Mouse (Mus musculus): ENCODE results near the gene Fblim1. TPM values are rescaled to one million over a fixed set of nuclear protein-coding genes. Genes with fewer than 3 reads are reported as not detected.

Fblim1 gene
- polyA plus RNA-seq, 1 experiment from 2014 or later, result 58.1 TPM

DNA sequence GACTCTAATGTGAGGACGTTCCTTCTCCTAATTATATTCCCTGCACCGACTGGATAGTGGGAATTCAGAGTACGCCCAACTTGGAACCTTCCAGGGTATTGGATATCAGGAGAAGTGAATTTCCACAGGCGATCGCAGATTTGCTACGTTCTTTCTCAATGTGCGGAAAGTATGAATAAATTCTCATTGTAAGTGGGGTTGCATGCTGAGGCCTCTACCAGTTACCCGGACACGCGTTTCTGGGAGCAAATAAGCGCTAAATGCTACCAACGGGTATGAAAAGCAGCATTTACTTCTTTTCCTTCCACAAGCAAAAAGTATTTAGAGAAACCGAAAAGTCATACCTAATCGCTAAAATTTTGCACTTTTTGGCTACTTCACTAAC is 68.7 kb downstream of the Fblim1 start:
- DNase-seq (ENCODE audit: low spot score) (no peak), ATAC-seq (replicated peaks; ENCODE audit: low FRiP score, low read depth) (no peak)
- H3K36me3 ChIP-seq (ENCODE audit: insufficient read depth, low read length), result no peaks in the 10 kb centered on the region
- peak overlapping the region; percentile 89 for H3K4me2 ChIP-seq (ENCODE audit: low read length)
- under 1% methylated on average over 14 of the region's 14 CpGs for WGBS
- no peaks in the 10 kb centered on the region for H3K27me3 ChIP-seq (ENCODE audit: insufficient read depth, low read length)
- H3K9ac ChIP-seq (ENCODE audit: low read depth, low read length), result peak overlapping the region; percentile 92
- no peaks in the 10 kb centered on the region for H3K9me3 ChIP-seq (replicated peaks; ENCODE audit: low read length)
- peak overlapping the region; percentile 95 for H3K27ac ChIP-seq
- no peak for TF ChIP-seq CTCF (IDR thresholded peaks at IDR 0.05; ENCODE audit: low read depth)
- peaks cover 10% of the 10 kb centered on the region for H3K4me1 ChIP-seq (replicated peaks; ENCODE audit: insufficient read depth, low read length)
- peak overlapping the region; percentile 83 for H3K4me3 ChIP-seq (replicated peaks; ENCODE audit: low read depth, low read length)

DNA sequence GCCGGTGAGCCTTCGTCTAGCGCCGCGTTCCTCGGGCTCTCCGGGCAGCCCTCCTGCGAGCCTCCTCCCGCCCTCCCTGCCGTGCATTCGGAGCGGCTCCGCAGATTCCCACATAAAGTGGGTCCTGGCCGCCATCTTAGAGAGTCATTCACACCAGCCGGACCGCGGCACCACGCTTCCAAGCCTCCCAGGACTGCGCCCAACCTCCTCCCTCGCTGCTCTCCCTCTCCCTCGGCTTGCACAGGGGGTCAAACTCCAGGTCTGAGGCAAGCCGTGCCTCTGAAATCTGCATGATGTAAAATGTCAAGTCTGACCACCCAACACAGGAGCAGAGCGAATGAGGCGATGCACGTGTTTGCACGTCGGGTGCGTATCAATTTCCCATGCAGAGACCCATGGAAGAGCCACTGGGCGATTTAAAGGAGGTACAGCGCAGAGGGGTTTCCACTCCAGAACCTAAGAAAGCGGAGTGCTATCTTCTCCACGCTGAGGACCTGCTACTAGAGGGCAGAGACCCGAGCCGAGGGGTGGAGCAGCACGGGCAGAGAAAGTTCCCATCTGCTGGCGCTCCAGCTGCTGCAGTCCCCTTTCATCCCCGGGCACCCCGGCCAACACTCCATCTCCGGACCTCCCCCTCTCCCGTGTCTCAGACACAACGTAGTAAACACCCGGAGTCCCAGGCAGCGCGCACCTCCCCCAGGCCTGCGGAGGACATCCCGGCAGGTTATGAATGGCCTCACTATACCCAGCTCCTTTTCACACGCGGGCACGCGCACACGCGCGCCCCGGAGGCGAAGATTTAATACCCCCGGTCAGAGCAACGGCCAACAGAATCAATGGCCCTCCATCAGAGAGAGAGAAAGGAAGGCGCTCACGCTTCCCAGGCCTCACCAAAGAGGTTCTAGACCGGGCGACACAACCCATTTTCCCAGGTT is 69.3 kb downstream of the Fblim1 start:
- H3K9me3 ChIP-seq (replicated peaks; ENCODE audit: low read length), result no peaks in the 10 kb centered on the region
- TF ChIP-seq CTCF (IDR thresholded peaks at IDR 0.05; ENCODE audit: low read depth), result no peak
- ATAC-seq (replicated peaks; ENCODE audit: low FRiP score, low read depth), result peak; percentile 41

GRCm38 (mm10) chr4:141534947-141535680 is 70.8 kb downstream of the Fblim1 start:
- Histone ChIP-seq H3K4me2 (ENCODE audit: low read length) (peak overlapping the region; percentile 89), H3K27ac (peak overlapping the region; percentile 95), H3K9ac (ENCODE audit: low read depth, low read length) (no peak overlapping the region), H3K36me3 (ENCODE audit: insufficient read depth, low read length) (no peaks in the 10 kb centered on the region), H3K27me3 (ENCODE audit: insufficient read depth, low read length) (no peaks in the 10 kb centered on the region), H3K4me3 (replicated peaks; ENCODE audit: low read depth, low read length) (peak overlapping the region; percentile 83; the same call in 1 of the 2 replicates), H3K4me1 (replicated peaks; ENCODE audit: insufficient read depth, low read length) (peaks cover 10% of the 10 kb centered on the region), H3K9me3 (replicated peaks; ENCODE audit: low read length) (no peaks in the 10 kb centered on the region)
- TF ChIP-seq CTCF (IDR thresholded peaks at IDR 0.05; ENCODE audit: low read depth), result peak; percentile 61
- DNase-seq (ENCODE audit: low spot score), result peak; percentile 81
- ATAC-seq (replicated peaks; ENCODE audit: low FRiP score, low read depth), result no peak
- WGBS, result 26% methylated on average over 10 of the region's 11 CpGs

More for the DNA sequence above, 69.3 kb downstream of the Fblim1 start:
- Histone ChIP-seq H3K36me3 (ENCODE audit: insufficient read depth, low read length) (no peaks in the 10 kb centered on the region), H3K27me3 (ENCODE audit: insufficient read depth, low read length) (no peaks in the 10 kb centered on the region), H3K27ac (peak overlapping the region; percentile 95), H3K4me3 (replicated peaks; ENCODE audit: low read depth, low read length) (peak overlapping the region; percentile 83), H3K4me2 (ENCODE audit: low read length) (peak overlapping the region; percentile 89), H3K9ac (ENCODE audit: low read depth, low read length) (peak overlapping the region; percentile 92), H3K4me1 (replicated peaks; ENCODE audit: insufficient read depth, low read length) (peaks cover 10% of the 10 kb centered on the region)
- under 1% methylated on average over 61 of the region's 61 CpGs for WGBS
- DNase-seq (ENCODE audit: low spot score), result peak; percentile 75

DNA sequence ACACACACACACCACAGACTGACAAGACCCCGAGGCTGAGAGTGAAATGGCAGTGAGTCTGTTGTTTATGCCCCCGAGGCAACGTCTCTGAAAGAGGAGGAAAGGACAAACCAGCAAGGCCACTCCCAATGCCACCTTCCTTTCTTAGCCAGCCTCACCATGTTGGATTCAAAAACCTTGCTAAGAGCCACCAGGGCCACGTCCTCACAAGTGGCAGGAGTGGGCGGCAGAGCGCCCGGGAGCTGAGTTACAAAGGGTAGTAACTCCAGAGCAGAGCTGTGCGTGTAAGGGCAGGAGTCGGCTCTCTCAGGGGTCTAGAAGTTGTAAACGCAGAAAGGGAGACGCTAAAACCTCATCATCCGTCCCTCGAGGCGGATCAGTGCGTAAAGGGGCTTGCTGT is 74.9 kb downstream of the Fblim1 start:
- no peaks in the 10 kb centered on the region for H3K36me3 ChIP-seq (ENCODE audit: insufficient read depth, low read length)
- no peak for TF ChIP-seq CTCF (IDR thresholded peaks at IDR 0.05; ENCODE audit: low read depth)
- H3K27ac ChIP-seq, result no peak overlapping the region
- DNase-seq (ENCODE audit: low spot score) (no peak), ATAC-seq (replicated peaks; ENCODE audit: low FRiP score, low read depth) (no peak)
- H3K4me1 ChIP-seq (replicated peaks; ENCODE audit: insufficient read depth, low read length), result peaks cover 6% of the 10 kb centered on the region; the same call in 1 of the 2 replicates
- H3K9me3 ChIP-seq (replicated peaks; ENCODE audit: low read length), result no peaks in the 10 kb centered on the region
- 52% methylated on average over 15 of the region's 15 CpGs for WGBS
- H3K9ac ChIP-seq (ENCODE audit: low read depth, low read length), result no peak overlapping the region
- no peaks in the 10 kb centered on the region for H3K27me3 ChIP-seq (ENCODE audit: insufficient read depth, low read length)
- no peak overlapping the region for H3K4me3 ChIP-seq (replicated peaks; ENCODE audit: low read depth, low read length)
- H3K4me2 ChIP-seq (ENCODE audit: low read length), result no peak overlapping the region

- DNase-seq (ENCODE audit: low spot score), result no peak
- ATAC-seq (replicated peaks; ENCODE audit: low FRiP score, low read depth), result no peak
These were observed 77.0 kb downstream of the Fblim1 start for GRCm38 (mm10) chr4:141528938-141529337.

More at GRCm38 (mm10) chr4:141528938-141529337, 77.0 kb downstream of the Fblim1 start:
- WGBS, result 85% methylated on average over 11 of the region's 11 CpGs
- no peak overlapping the region for H3K27ac ChIP-seq
- H3K4me2 ChIP-seq (ENCODE audit: low read length), result no peak overlapping the region
- no peaks in the 10 kb centered on the region for H3K9me3 ChIP-seq (replicated peaks; ENCODE audit: low read length)
- H3K4me3 ChIP-seq (replicated peaks; ENCODE audit: low read depth, low read length), result no peak overlapping the region
- no peak overlapping the region for H3K9ac ChIP-seq (ENCODE audit: low read depth, low read length)
- H3K27me3 ChIP-seq (ENCODE audit: insufficient read depth, low read length), result no peaks in the 10 kb centered on the region
- no peak for TF ChIP-seq CTCF (IDR thresholded peaks at IDR 0.05; ENCODE audit: low read depth)
- H3K36me3 ChIP-seq (ENCODE audit: insufficient read depth, low read length), result no peaks in the 10 kb centered on the region
- no peaks in the 10 kb centered on the region; the same call in 1 of the 2 replicates for H3K4me1 ChIP-seq (replicated peaks; ENCODE audit: insufficient read depth, low read length)

All from kidney, postnatal 0 days (tissue).